Comparison of ENCODE assay signal across 11 mouse cellular contexts in genomic region chr6:53593603-53594002, GRCm38 (mm10).
DNase-seq lines count a peak whose midpoint lies in the region; ATAC-seq lines count a peak whose summit lies in the region.
"Had no signal": no experiment of that assay in that cellular context is flagged by ENCODE, and none has a peak within 500 bp of the region (broad histone marks: within the 10 kb centered on the region; RNA-seq: fewer than 3 reads in every experiment).

No protein-coding gene starts in this region.

- WGBS in forebrain, embryonic 12.5 days = 14% methylated on average over 4 of the region's 4 CpGs
- whole genome bisulfite sequencing in limb, embryonic 11.5 days = 18% methylated on average over 4 of the region's 4 CpGs
- WGBS in neural tube, embryonic 11.5 days = 22% methylated on average over 4 of the region's 4 CpGs
- 49% methylated on average over 4 of the region's 4 CpGs for WGBS in liver, embryonic 11.5 days

- no peaks in the 10 kb centered on the region for H3K9me3 ChIP-seq in forebrain, embryonic 12.5 days
- H3K9me3 ChIP-seq in limb, embryonic 11.5 days (ENCODE audit: control insufficient read depth, low read length) = no peaks in the 10 kb centered on the region
- no peaks in the 10 kb centered on the region for H3K9me3 ChIP-seq in neural tube, embryonic 11.5 days (ENCODE audit: control insufficient read depth, low read length)
- H3K9me3 ChIP-seq in liver, embryonic 11.5 days (ENCODE audit: control insufficient read depth, low read length) = no peaks in the 10 kb centered on the region
- H3K9me3 ChIP-seq: lung, embryonic 15.5 days had no signal

- H3K4me3 ChIP-seq in forebrain, embryonic 12.5 days (replicated peaks) = no peak overlapping the region
- H3K4me3 ChIP-seq in limb, embryonic 11.5 days (ENCODE audit: low read depth, low read length) = no peak overlapping the region
- H3K4me3 ChIP-seq in neural tube, embryonic 11.5 days (ENCODE audit: low read depth, low read length) = no peak overlapping the region
- H3K4me3 ChIP-seq in liver, embryonic 11.5 days (ENCODE audit: low read depth, low read length) = no peak overlapping the region
- H3K4me3 ChIP-seq: lung, embryonic 15.5 days had no signal

- peak; percentile 76 for ATAC-seq in forebrain, embryonic 12.5 days (ENCODE audit: low FRiP score)
- no peak for ATAC-seq in limb, embryonic 11.5 days (ENCODE audit: insufficient number of reproducible peaks, low FRiP score, low TSS enrichment, low read depth)
- peak; percentile 48; the same call in 1 of the 2 replicates for ATAC-seq in neural tube, embryonic 11.5 days (ENCODE audit: insufficient read depth, low FRiP score, low TSS enrichment)
- ATAC-seq in cerebellum, adult (ENCODE audit: insufficient number of reproducible peaks, low FRiP score, low TSS enrichment) = no peak
- ATAC-seq in liver, embryonic 11.5 days (replicated peaks; ENCODE audit: low FRiP score) = no peak
- ATAC-seq: intestine, embryonic 16.5 days had no signal

- H3K4me1 ChIP-seq in forebrain, embryonic 12.5 days = peaks cover 19% of the 10 kb centered on the region
- peaks cover 15% of the 10 kb centered on the region for H3K4me1 ChIP-seq in limb, embryonic 11.5 days (ENCODE audit: control insufficient read depth, insufficient read depth, low read length)
- peaks cover 14% of the 10 kb centered on the region for H3K4me1 ChIP-seq in neural tube, embryonic 11.5 days (ENCODE audit: control insufficient read depth, insufficient read depth, low read length)
- H3K4me1 ChIP-seq in liver, embryonic 11.5 days (replicated peaks; ENCODE audit: control insufficient read depth, insufficient read depth, low read length) = no peaks in the 10 kb centered on the region
- H3K4me1 ChIP-seq: lung, embryonic 15.5 days had no signal

- H3K4me2 ChIP-seq in forebrain, embryonic 12.5 days = no peak overlapping the region
- no peak overlapping the region for H3K4me2 ChIP-seq in limb, embryonic 11.5 days (ENCODE audit: low read depth, severe bottlenecking)
- H3K4me2 ChIP-seq in neural tube, embryonic 11.5 days (ENCODE audit: low read depth) = no peak overlapping the region
- no peak overlapping the region for H3K4me2 ChIP-seq in liver, embryonic 11.5 days
- H3K4me2 ChIP-seq: lung, embryonic 15.5 days had no signal

- no peaks in the 10 kb centered on the region for H3K27me3 ChIP-seq in forebrain, embryonic 12.5 days
- H3K27me3 ChIP-seq in limb, embryonic 11.5 days (ENCODE audit: control insufficient read depth, insufficient read depth, low read length) = no peaks in the 10 kb centered on the region
- H3K27me3 ChIP-seq in neural tube, embryonic 11.5 days (ENCODE audit: control insufficient read depth, insufficient read depth, low read length) = no peaks in the 10 kb centered on the region
- no peaks in the 10 kb centered on the region for H3K27me3 ChIP-seq in liver, embryonic 11.5 days (replicated peaks; ENCODE audit: control insufficient read depth, insufficient read depth, low read length)
- H3K27me3 ChIP-seq: lung, embryonic 15.5 days had no signal

- H3K9ac ChIP-seq in forebrain, embryonic 12.5 days = no peak overlapping the region
- no peak overlapping the region for H3K9ac ChIP-seq in limb, embryonic 11.5 days (ENCODE audit: low read length)
- H3K9ac ChIP-seq in neural tube, embryonic 11.5 days (ENCODE audit: low read length) = no peak overlapping the region
- H3K9ac ChIP-seq in liver, embryonic 11.5 days (ENCODE audit: low read depth, low read length) = no peak overlapping the region
- H3K9ac ChIP-seq: lung, embryonic 15.5 days had no signal

- DNase-seq in embryo, embryonic 11 days = peak; percentile 66
- DNase-seq in limb, embryonic 11.5 days (ENCODE audit: low spot score) = no peak
- peak; percentile 53 for DNase-seq in neural tube, embryonic 11.5 days (ENCODE audit: low spot score)
- DNase-seq in testis, postnatal 14 days (ENCODE audit: low spot score) = no peak
- no peak for DNase-seq in liver, embryonic 11.5 days (ENCODE audit: low spot score)
- DNase-seq: adrenal gland, adult 2 months; cerebellum, adult 2 months had no signal

- H3K36me3 ChIP-seq in forebrain, embryonic 12.5 days (replicated peaks) = no peaks in the 10 kb centered on the region
- no peaks in the 10 kb centered on the region for H3K36me3 ChIP-seq in limb, embryonic 11.5 days (ENCODE audit: control insufficient read depth, insufficient read depth, low read length)
- no peaks in the 10 kb centered on the region for H3K36me3 ChIP-seq in neural tube, embryonic 11.5 days (ENCODE audit: control insufficient read depth, insufficient read depth, low read length)
- H3K36me3 ChIP-seq in liver, embryonic 11.5 days (ENCODE audit: control insufficient read depth, insufficient read depth, low read length) = no peaks in the 10 kb centered on the region
- H3K36me3 ChIP-seq: lung, embryonic 15.5 days had no signal

- 0 out of 2 replicates have a peak overlapping the region, but pooled peaks have one; percentile 5 for H3K27ac ChIP-seq in forebrain, embryonic 12.5 days
- H3K27ac ChIP-seq in limb, embryonic 11.5 days (replicated peaks; ENCODE audit: low read depth, low read length) = peak overlapping the region; percentile 15
- 0 out of 2 replicates have a peak overlapping the region, but pooled peaks have one; percentile 27 for H3K27ac ChIP-seq in neural tube, embryonic 11.5 days (ENCODE audit: low read depth, low read length)
- H3K27ac ChIP-seq in liver, embryonic 11.5 days (ENCODE audit: low read depth, low read length) = no peak overlapping the region
- H3K27ac ChIP-seq: lung, embryonic 15.5 days had no signal

Comparison
In these comparisons a context has a peak if more than half of its experiments do, and no peak if none do; other contexts are left out.
1. DNase-seq: peak in embryo, embryonic 11 days (single experiment) and neural tube, embryonic 11.5 days (single experiment); none in limb, embryonic 11.5 days (single experiment), testis, postnatal 14 days (single experiment) and liver, embryonic 11.5 days (single experiment).
2. ATAC-seq: peak in forebrain, embryonic 12.5 days (single experiment) and neural tube, embryonic 11.5 days (single experiment); none in limb, embryonic 11.5 days (single experiment), cerebellum, adult (single experiment) and liver, embryonic 11.5 days (single experiment).